Mouse (Mus musculus): Measurements from ENCODE around the gene Six2. TPM values are rescaled to one million over a fixed set of nuclear protein-coding genes. Genes with fewer than 3 reads are reported as not detected.
"Not testable (repeated sequence)": the region's sequence is repeated elsewhere in the genome, so short reads cannot be mapped to it uniquely, and the experiment has no call there.

Six2 gene
- total RNA-seq, 2 experiments from 2014 or later = not detected

DNA sequence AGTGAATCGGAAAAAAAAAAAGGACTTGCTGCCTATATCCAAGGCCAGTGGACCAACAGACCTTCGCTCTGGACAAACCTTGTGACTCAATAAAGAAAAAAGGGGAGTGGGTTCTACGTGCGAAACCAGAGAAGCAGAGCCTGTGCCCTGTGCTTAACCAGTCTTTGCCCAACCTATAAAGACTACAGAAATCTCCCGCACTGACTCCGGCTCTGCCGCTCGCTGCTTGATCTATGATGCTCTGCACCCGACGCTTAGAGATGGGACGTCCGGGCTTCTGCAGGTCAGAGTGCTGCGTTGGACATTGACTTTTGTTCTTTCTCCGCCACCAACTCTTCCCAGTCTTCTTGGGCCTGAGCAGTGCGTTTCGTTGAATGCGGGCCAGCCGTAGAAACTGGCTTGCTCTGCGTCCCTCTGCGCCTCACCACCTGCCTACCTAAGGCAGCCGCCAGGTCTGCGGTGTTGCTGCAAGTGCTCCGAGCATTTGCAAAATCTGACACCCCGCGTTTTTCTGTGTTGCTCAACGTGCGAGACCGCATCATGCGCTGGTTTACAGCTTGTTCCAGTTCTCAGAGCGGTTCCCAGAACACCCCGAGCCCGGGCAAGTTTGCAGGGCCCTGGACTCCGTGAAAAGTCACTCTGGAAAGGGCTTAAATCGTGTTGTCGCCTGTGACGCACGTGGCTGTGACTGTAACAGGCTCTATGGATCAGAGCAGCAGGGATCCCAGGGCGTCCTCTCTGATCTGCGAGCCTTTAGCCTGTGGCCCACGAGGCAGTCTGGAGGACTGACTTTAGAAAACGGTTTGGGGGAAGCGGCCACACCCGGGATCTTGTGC lies 3.8 kb upstream of the Six2 start:
- ATAC-seq (replicated peaks; ENCODE audit: low FRiP score, low TSS enrichment, poor library complexity, severe bottlenecking) = no peak

DNA sequence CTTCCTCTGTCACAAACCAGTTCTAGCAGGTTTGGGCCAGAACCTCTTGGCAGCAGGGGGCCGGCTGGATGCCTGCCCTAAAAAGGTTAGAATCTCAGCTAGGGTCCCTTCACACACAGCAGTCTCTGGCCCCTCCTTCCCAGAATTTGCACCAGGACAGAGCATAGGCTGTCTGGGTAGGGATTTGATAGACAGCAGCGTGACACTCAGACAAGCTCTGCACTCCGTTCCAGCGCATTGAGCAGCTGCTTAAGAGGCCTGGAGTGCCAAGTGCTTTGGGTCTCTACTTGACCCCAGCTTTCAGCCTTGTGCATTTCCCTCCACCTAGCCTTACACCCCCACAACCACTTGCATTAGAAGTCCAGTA lies 2.9 kb upstream of the Six2 start:
- no peak for ATAC-seq (replicated peaks; ENCODE audit: low FRiP score, low TSS enrichment, poor library complexity, severe bottlenecking)

DNA sequence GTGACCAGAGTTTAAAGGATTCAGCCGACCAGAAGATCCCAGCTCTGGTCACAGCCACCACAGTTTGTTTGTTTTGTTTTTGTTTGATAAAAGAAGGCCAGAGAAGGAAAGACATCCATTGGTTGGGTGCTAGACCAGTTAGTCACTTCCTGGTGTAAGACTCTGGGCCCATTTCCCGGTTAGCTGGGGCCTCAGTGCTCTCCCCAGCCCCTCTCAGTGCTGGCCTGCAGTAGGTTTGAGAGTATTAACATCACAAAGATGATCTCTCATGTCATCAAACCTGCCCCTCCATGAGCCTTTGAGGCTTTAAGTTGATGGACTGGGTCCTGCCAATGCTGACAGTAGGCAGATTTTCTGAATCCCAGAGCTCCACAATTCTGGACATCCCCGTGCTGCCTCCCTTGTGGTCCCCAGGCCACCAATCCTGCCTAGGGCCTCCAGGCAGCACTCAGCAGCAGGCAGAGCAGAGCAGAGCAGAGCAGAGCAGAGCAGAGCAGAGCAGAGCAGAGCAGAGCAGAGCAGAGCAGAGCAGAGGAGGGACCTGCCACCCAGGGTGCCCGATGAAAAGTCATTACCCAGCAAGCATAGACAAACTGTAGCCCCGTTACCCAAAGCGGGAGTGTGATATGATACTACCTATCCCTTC lies 2.4 kb upstream of the Six2 start:
- ATAC-seq (replicated peaks; ENCODE audit: low FRiP score, low TSS enrichment, poor library complexity, severe bottlenecking) = no peak

DNA sequence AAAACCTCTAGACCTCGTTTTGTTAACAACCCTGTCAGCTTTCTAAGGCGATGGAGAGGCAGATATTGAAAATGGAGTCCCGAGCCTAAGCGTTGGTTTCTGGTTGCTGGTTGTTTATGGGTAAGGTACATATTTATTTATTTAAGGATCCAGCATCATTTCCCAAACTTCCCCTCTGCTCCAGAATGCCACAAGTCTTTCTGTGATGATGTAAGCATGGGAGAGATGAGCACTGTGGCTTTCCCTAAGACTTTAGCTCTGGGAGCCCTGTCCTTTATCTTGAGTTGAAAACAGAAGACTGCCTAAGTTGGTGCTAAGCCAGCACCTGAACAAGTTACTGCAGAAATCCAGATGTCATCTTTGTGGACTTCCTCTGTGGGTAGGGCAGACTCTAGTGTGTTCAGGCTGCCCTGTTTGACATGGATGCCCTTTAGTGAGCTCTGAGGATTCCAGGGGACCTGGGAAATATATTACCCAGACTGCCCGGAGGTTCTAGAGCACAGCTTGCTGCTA lies 1.8 kb upstream of the Six2 start:
- ATAC-seq (replicated peaks; ENCODE audit: low FRiP score, low TSS enrichment, poor library complexity, severe bottlenecking) = no peak

DNA sequence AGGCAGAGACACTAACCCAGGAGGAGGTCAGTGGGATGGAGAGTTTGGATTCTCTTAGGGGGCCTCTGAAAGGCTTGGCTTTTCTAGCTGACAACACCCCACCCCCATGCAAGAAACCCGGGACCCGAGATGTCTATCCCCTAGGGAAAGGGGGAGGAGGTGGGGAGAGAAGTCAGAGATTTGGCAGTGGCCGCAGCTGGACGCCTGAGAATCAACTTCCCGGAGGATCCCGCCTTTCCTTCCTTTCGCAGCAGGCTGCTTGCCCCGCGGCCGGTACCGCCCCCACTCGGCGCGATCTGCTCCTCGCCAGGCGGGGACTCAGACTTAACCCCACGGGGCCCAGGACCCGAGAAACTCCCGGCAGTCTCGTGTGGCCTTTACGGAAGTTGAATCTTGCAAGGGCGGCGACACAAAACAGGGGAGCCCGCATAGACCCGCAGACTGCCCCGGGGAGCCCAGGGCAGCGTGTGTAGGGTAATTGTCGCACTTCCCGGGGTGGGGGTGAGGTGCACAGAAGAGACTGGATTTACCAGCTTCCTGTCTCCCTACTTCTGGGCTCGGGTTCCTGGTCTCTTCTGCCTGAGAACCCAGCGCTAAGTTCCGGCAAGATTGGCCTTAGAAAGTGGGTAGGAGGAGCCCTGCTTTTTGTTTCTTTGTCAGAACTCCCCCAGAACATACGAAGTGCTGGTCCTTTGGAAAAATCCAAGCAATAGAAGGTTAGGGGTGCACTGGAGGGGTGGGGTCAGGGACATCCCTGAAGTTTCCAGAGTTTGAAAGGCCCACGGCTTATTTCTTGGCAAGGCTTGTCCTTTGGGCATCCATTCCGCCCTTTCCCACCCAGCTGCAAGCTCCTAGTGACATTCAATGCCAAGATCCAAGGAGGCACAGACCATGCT lies 1.1 kb upstream of the Six2 start:
- ATAC-seq (replicated peaks; ENCODE audit: low FRiP score, low TSS enrichment, poor library complexity, severe bottlenecking) = no peak

DNA sequence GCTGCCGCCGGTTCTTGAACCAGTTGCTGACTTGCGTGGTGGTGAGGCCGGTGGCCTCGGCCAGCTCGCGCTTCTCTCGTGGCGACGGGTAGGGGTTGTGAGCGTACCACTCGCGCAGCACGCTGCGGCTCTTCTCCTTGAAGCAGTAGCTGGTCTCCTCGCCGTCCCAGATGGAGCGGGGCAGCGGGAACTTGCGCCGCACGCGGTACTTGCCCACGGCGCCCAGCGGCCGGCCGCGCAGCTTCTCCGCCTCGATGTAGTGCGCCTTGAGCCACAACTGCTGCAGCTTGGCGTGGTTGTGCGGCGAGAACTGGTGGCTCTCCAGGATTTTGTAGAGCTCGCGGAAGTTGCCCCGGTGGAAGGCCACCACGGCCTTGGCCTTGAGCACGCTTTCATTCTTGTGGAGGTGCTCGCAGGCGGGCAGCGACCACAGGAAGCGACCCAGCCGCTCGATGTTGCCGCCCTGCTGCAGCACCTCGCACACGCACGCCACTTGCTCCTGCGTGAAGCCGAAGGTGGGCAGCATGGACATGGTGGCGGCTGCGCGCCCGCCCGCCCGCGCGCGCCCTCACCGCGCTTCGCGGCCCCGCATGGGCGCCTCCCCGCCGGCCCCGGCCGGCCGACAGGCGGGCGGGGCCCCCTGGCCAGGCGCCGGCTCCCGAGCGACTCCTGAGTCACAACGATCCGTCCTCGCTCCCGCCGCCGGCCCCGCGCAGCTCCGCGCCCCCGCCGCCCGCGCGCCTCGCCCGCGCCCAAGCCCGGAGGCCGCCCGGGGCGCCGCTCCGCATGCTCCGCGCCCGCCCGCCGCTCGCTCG lies 446 bp downstream of the Six2 start:
- ATAC-seq (replicated peaks; ENCODE audit: low FRiP score, low TSS enrichment, poor library complexity, severe bottlenecking) = no peak

DNA sequence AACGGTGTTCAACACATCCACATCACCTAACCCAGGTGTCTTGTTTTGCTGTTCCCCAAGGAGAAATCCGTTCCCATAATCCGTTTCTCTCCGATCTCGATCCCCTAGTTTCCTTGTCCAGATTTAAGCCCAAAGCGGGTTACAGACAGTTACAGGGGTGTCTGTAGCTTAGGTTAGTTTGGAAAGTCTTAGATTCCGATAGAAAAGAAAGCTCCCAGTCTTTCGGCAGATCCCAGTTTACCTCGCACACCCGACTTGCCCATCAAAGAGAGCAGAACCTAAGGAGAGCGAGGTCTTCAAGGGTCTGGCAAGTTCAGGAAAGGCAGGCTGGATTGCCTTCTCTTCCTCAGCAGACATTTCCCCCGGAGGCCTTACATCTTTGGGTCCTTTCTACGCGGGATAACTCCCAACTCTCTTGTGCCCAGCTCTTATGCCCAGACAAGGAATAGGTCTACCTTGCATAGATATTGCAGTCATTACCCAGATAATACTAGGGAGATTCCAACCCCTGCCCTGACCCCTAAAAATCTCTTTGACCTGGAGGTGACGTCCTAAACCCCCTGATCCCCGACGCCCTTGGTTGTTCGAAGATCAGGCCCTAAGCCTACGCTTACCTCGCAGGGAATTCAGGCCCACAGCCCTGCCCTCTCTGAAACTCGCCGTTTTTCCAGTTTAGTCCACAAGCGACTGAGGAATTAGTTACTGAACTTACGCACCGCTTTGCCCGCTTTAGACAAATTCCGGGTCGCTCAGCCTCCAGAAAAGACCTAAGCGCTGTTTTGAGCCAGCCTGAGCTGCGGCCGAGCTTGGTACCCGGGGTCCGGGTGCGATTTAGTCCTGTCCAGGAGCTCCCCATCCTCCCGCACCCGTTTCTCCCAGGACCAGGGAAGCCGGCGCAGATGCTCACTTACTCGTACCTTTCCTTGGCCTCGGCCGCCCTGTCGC lies 1.3 kb downstream of the Six2 start:
- ATAC-seq (replicated peaks; ENCODE audit: low FRiP score, low TSS enrichment, poor library complexity, severe bottlenecking) = no peak

DNA sequence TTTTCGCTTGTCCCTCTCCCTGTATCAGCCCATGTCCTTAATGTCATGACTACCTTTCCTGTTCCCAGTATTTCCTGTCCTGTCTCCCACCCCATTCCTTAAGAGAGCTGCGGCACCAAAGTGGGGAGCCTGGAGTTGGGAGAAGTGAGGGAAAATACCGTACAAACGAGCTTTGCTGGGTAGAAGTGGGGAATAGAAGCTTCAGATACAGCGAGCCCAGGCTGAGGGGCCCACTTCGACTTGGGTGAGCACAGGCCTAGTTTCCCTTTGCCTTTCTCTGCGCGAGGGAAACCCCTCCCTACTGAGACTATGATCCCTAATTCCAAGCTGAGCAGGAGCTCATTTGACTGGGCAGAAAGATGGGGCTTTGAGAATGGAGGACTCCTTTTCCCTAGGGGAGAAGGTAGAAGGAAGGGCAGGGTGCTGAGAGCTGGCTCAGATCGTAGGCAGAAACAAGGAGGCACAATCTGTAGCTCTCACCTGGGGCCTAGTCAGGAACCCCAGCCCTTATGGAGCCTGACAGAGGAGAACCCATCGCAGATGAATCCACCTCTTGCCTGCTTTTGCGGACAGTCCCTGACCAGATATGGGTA lies 2.3 kb downstream of the Six2 start:
- no peak for ATAC-seq (replicated peaks; ENCODE audit: low FRiP score, low TSS enrichment, poor library complexity, severe bottlenecking)

DNA sequence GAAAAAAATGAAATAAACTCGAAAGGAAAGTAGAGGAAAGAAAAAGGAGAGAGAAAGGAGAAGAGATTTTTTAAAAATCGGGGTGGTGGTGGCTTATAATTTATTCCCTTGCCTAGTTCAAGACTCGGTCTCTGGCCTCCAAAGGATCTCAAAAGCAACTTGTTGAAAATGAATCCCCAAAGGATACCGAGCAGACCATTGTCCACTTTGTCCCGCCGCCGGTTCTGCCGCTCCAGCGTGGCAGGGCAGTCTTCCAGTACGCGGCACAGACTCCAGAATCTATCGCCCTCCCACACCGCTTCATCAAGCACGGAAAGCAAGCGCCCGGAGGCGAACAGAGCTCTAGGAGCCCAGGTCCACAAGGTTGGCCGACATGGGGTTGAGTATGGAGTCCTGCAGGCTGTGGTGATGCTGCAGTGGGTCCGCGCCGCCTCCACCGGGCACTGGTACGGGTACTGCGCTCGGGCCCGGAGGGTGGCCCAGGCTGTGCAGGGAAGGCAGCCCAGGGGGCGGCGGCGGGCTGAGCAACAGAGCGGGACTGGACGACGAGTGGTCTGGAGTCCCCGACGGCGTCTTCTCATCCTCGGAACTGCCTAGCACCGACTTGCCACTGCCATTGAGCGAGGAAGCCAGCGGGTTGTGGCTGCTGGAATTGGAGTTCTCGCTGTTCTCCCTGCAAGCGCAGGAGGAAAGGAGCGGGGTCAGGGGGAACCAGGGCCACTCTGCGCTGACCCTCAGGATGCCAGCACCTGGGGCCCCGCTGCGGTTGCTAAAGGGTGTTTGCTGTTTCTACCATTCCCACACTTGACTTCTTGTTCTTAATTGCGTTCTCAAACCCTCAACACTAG lies 3.0 kb downstream of the Six2 start:
- ATAC-seq (replicated peaks; ENCODE audit: low FRiP score, low TSS enrichment, poor library complexity, severe bottlenecking) = no peak

DNA sequence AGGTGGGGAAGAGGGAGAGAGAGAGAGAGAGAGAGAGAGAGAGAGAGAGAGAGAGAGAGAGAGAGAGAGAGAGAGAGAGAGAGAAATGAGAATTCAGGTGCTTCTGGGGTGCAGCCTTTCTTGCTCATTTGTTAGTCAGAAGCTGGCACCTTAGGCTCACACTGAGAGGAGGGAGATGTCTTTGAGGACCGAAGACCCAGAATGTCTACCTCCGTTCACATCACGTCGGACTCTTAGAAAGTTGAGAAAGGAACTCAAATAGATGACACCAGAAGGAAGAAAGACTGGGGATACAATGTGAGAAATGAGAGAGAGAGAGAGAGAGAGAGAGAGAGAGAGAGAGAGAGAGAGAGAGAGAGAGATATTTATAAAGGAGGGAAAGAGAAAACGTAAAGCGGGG lies 3.6 kb downstream of the Six2 start:
- ATAC-seq (replicated peaks; ENCODE audit: low FRiP score, low TSS enrichment, poor library complexity, severe bottlenecking) = not testable (repeated sequence)

DNA sequence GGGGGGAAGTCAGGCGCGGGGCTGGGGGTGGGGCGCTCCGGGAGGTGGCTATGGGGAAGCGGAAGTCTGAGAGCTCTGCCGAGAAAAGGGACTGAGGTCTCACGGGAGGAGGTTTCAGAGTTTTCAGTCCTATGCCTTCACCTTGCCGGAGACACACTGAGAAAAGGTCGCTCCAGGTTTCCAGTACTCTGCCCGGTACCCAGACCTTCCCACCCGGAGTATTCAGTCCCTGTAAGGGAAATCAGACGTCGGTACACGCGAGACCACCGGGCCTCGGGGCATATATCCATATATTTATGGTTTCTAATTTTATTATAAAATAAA lies 4.1 kb downstream of the Six2 start:
- no peak for ATAC-seq (replicated peaks; ENCODE audit: low FRiP score, low TSS enrichment, poor library complexity, severe bottlenecking)

DNA sequence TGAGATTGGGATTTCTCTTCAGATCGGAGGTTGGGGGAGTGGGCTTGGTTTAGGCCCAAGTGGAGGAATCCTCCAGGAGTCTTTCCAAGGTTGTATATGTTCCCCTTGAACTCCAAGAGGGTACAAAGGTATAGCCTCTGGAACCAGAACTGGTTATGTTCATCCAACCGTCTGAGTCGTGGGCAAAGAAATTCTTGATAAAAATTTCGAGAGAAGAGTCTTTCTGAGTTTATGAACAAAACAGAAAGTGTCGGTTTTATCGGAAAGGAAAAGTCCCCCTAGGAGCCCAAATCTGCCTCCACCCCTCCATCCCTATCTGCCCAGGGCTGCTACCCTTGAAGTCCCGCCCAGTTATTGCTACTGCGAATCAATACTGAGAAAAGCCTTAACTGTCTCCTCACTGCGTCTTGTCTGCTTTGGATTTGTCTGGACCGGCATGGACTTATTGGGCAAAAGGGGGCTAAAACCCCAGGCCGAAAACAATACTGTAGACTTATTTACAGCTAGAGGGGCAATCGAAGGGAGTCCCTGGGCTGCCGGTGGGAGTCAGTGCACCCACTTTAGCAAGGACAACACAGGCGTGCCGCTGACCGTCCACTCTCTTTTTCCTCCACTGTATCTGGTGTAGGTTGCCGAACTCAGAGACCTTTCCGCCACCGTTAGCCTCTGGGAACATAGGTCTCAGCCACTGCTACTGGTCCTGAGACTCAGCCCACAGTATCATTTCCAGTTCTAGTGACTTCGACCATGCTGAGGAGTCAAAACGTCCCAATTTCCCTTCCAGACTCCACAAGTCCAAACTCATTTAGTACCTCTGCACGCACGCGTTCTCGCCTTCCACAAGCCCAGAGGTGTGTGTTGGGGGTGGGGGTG lies 4.7 kb downstream of the Six2 start:
- no peak for ATAC-seq (replicated peaks; ENCODE audit: low FRiP score, low TSS enrichment, poor library complexity, severe bottlenecking)

DNA sequence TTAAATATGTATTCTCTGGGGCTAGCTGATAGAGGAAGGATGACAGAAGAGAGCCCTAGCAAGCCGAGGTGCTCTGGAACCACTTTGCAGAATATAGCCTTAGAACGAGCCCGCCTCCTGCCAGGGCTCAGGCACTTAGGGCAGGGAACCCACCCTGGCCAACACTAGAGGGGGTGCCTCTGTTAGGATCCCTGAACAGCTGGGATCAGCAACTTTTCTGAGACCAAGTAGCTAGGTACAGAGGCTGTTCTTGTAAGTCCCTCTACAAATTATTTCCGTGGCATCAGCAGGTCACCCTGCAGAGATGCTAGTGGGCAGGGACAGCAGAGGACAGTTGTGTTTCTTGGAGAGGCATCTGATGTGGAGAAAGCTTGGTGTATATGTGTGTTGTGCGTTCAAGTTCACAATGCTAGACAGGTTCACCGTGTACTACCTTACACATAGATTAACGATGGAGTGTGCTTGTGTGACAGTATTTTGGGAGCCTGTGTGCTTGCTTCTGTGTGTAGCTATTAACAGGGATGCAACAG lies 5.8 kb downstream of the Six2 start:
- ATAC-seq (replicated peaks; ENCODE audit: low FRiP score, low TSS enrichment, poor library complexity, severe bottlenecking) = no peak

DNA sequence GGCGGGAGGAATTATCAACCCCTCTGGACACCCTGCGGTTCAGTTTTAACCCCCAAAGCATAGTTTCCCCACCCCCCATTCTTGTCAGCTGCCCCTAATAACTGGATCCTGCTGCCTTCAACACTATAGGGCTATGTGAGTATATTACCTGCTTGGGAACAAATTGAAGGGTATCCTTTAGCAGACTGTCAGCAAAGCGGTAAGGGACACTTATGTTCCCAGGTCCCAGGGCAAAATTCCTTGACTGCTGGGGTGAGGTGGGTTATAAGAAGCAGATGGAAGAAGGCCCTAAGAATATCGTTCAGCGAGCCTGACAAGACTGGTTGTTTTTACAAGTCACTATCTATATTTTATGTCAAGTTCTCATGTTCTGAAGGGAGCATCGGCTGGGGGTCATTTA lies 6.3 kb downstream of the Six2 start:
- ATAC-seq (replicated peaks; ENCODE audit: low FRiP score, low TSS enrichment, poor library complexity, severe bottlenecking) = no peak

DNA sequence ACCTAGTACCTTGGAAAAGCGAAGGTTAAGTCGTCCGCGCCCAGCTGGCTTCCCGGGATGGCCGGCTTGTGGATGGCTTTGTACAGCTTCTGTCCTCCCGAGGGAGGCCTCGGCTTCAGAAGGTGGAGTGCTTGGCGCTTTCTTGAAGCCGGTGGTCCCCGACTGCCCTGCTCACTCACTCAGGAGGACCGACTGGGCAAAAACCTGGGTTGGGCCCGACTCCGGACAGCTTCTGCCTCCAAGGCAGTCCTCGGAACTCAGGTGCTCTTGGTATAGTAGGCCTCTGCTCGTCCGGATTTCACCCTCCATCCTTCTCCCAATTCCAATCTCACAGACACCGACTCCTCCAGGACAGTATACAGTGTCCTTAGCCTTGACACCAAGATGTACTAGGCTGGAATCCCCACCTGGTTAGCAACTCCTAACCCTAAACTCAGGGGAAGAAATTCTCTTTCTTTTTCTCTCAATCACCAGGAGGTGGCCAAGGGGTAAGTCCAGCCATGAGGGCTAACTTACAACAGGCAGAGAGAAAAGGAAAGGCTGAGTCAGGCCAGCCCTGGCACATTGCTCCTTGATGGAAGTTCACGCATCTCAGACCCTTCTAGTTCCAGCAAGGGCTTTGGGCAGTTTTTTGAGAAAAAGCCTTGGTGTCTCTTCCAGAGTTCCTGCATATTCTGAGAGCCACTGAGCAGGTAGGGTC lies 7.1 kb downstream of the Six2 start:
- ATAC-seq (replicated peaks; ENCODE audit: low FRiP score, low TSS enrichment, poor library complexity, severe bottlenecking) = no peak
